Mouse (Mus musculus) hindbrain, embryonic 14.5 days (tissue): ENCODE results near the gene Hsf5. TPM values are rescaled to one million over a fixed set of nuclear protein-coding genes. Genes with fewer than 3 reads are reported as not detected.

Experiments
- ATAC-seq: fragments of 200-750 bp; cut with Nextera tagmentation; 2 replicates; pipeline ENCODE4 v1.8.0; 2017; ENCODE audit warnings: moderate number of reproducible peaks, mild to moderate bottlenecking, moderate TSS enrichment, moderate library complexity; ENCODE audit not compliant: low FRiP score
- DNase-seq: peaks from one replicate; pipeline ENCODE4 v3.0.0-alpha.2; 2015; ENCODE audit warnings: low spot score
- H3K27ac ChIP-seq: fragments of 300-500 bp; sonication (generic); 2 replicates; pipeline ENCODE4 v1.5.1; 2014; ENCODE audit warnings: mild to moderate bottlenecking, moderate library complexity
- H3K27me3 ChIP-seq: fragments of 300-500 bp; sonication (generic); 2 replicates; pipeline ENCODE4 v1.6.1; 2014; ENCODE audit warnings: mild to moderate bottlenecking, low read length, mixed read lengths; ENCODE audit not compliant: control insufficient read depth, insufficient read depth
- H3K36me3 ChIP-seq: fragments of 300-500 bp; sonication (generic); replicated peaks from 2 replicates; pipeline ENCODE4 v1.6.1; 2014; ENCODE audit not compliant: control insufficient read depth, insufficient read depth
- H3K4me1 ChIP-seq: fragments of 300-500 bp; sonication (generic); replicated peaks from 2 replicates; pipeline ENCODE4 v1.6.1; 2014; ENCODE audit warnings: antibody characterized with exemption, low read length, mixed read lengths; ENCODE audit not compliant: control insufficient read depth, insufficient read depth
- H3K4me2 ChIP-seq: fragments of 300-500 bp; sonication (generic); replicated peaks from 2 replicates; pipeline ENCODE4 v1.6.1; 2014; ENCODE audit warnings: mild to moderate bottlenecking, moderate library complexity
- H3K4me3 ChIP-seq: fragments of 300-500 bp; sonication (generic); replicated peaks from 2 replicates; pipeline ENCODE4 v1.5.1; 2014; ENCODE audit warnings: mild to moderate bottlenecking, low read length
- H3K9ac ChIP-seq: fragments of 300-500 bp; sonication (generic); 2 replicates; pipeline ENCODE4 v1.6.1; 2014
- H3K9me3 ChIP-seq: fragments of 300-500 bp; sonication (generic); 2 replicates; pipeline ENCODE4 v1.6.1; 2016; ENCODE audit warnings: low read length; ENCODE audit not compliant: control insufficient read depth
- WGBS: fragments of 180-500 bp; shearing (Covaris S2); extraction: QIAGEN DNeasy Blood & Tissue Kit; methylation state at CpG from one replicate; pipeline ENCODE4 v1.1.7; 2014; 5-methylcytosine and 5-hydroxymethylcytosine counted together
- polyA plus RNA-seq: library from polyadenylated mRNA; unstranded; fragments of >200 nt; fragmentation: Nextera tagmentation; extraction: Ambion mirVana; gene quantifications from 2 replicates; pipeline ENCODE4 v1.2.1, GENCODE M21; 2014

Gene Hsf5
- polyA plus RNA-seq, 1 experiment from 2014 or later = 0.31 TPM

DNA sequence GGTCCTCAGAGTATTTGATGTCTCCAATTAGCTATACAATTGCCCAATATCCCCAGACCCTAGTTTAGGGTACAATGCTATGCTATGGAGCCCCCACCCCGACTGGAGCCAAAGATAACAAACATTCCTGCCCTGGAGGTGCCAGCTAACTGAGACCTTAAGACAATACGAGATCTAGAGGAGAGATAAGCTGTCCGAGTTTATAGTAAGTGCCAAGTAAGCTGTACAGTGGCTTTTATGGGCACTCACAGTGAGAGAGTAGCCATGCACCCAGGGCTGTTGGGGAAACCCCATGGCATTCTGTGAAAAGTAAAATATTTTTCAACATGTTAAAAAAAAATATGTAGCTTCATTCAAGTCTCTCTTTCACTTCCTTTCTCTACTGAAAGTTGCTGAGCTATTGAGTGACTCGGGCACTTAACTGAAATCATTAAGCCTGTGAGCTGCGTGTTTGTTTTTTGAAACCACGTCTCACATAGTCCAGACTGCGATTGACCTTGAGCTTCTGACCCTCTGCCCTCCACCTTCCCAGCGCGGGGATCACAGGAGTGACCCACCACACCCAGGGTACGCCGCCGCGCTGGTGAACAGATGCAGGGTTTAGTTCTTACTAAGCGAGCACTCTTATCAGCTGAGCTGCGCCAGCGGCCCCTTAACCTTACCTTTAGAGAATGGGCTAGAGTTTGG lies 73.2 kb downstream of the Hsf5 start:
- 81% methylated on average over 16 of the region's 16 CpGs for WGBS
- Histone ChIP-seq H3K27me3 (no peaks in the 10 kb centered on the region), H3K9ac (no peak overlapping the region), H3K4me3 (no peak overlapping the region), H3K36me3 (no peaks in the 10 kb centered on the region), H3K4me1 (peaks cover 5% of the 10 kb centered on the region; the same call in 1 of the 2 replicates), H3K27ac (no peak overlapping the region; the same call in 1 of the 2 replicates), H3K4me2 (no peak overlapping the region), H3K9me3 (no peaks in the 10 kb centered on the region)
- ATAC-seq (no peak), DNase-seq (no peak)

- ATAC-seq = no peak
- Histone ChIP-seq H3K9ac (no peak overlapping the region), H3K9me3 (no peaks in the 10 kb centered on the region), H3K27ac (no peak overlapping the region), H3K4me3 (no peak overlapping the region), H3K36me3 (no peaks in the 10 kb centered on the region), H3K4me2 (no peak overlapping the region), H3K27me3 (no peaks in the 10 kb centered on the region), H3K4me1 (no peaks in the 10 kb centered on the region)
- DNase-seq = no peak
- 86% methylated on average over 14 of the region's 14 CpGs for WGBS
These were observed 80.2 kb downstream of the Hsf5 start for GRCm38 (mm10) chr11:87697131-87697682.

DNA sequence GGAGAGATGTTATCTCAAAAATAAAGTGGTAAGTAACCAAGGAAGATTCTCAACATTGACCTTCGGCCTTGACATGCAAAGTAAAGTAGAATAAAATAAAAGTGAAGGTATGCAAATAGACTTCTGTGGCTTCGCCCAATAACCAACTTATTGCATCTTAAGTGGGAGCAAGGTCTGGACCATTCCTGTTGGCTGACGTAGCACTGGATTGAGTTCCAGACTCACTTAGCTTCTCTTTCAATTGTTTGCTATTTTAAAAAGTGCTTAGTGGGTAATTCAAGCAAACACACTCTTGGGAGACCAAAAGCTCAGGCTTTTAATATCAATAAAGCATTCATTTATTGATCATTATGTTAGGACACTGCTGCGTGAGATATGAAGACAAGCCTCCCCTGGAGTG lies 81.2 kb downstream of the Hsf5 start:
- H3K4me3 ChIP-seq = no peak overlapping the region
- H3K9ac ChIP-seq = no peak overlapping the region
- H3K4me1 ChIP-seq = no peaks in the 10 kb centered on the region
- no peaks in the 10 kb centered on the region for H3K36me3 ChIP-seq
- no peak overlapping the region for H3K27ac ChIP-seq
- DNase-seq (no peak), ATAC-seq (no peak)
- H3K4me2 ChIP-seq = no peak overlapping the region
- no peaks in the 10 kb centered on the region for H3K9me3 ChIP-seq
- H3K27me3 ChIP-seq = no peaks in the 10 kb centered on the region
- 90% methylated on average over 4 of the region's 4 CpGs for WGBS

GRCm38 (mm10) chr11:87701108-87701507 lies 84.1 kb downstream of the Hsf5 start:
- Histone ChIP-seq H3K4me3 (no peak overlapping the region), H3K4me1 (no peaks in the 10 kb centered on the region), H3K9me3 (no peaks in the 10 kb centered on the region), H3K36me3 (no peaks in the 10 kb centered on the region), H3K4me2 (no peak overlapping the region), H3K9ac (no peak overlapping the region), H3K27ac (no peak overlapping the region), H3K27me3 (no peaks in the 10 kb centered on the region)
- WGBS = 88% methylated on average over 6 of the region's 6 CpGs
- ATAC-seq = no peak
- no peak for DNase-seq

- H3K36me3 ChIP-seq = no peaks in the 10 kb centered on the region
- no peaks in the 10 kb centered on the region for H3K27me3 ChIP-seq
- H3K9me3 ChIP-seq = no peaks in the 10 kb centered on the region
- no peaks in the 10 kb centered on the region for H3K4me1 ChIP-seq
- DNase-seq = no peak
- WGBS = 89% methylated on average over 14 of the region's 14 CpGs
- no peak overlapping the region for H3K9ac ChIP-seq
- no peak overlapping the region for H3K27ac ChIP-seq
- ATAC-seq = no peak
- H3K4me3 ChIP-seq = no peak overlapping the region
- no peak overlapping the region for H3K4me2 ChIP-seq
These were observed 85.1 kb downstream of the Hsf5 start for GRCm38 (mm10) chr11:87701877-87702620.

- no peak for ATAC-seq
These were observed 86.7 kb downstream of the Hsf5 start for GRCm38 (mm10) chr11:87703654-87704053.

GRCm38 (mm10) chr11:87704289-87704688 lies 87.3 kb downstream of the Hsf5 start:
- no peak overlapping the region for H3K9ac ChIP-seq
- ATAC-seq (no peak), DNase-seq (no peak)
- H3K36me3 ChIP-seq = no peaks in the 10 kb centered on the region
- H3K27ac ChIP-seq = no peak overlapping the region
- H3K4me3 ChIP-seq = no peak overlapping the region
- peaks cover 6% of the 10 kb centered on the region; the same call in 1 of the 2 replicates for H3K27me3 ChIP-seq
- H3K9me3 ChIP-seq = no peaks in the 10 kb centered on the region
- 77% methylated on average over 9 of the region's 9 CpGs for WGBS
- H3K4me2 ChIP-seq = no peak overlapping the region
- no peaks in the 10 kb centered on the region for H3K4me1 ChIP-seq

More at GRCm38 (mm10) chr11:87703654-87704053, 86.7 kb downstream of the Hsf5 start:
- Histone ChIP-seq H3K4me3 (no peak overlapping the region), H3K9ac (no peak overlapping the region), H3K27ac (no peak overlapping the region), H3K9me3 (no peaks in the 10 kb centered on the region), H3K4me1 (no peaks in the 10 kb centered on the region), H3K36me3 (no peaks in the 10 kb centered on the region), H3K4me2 (no peak overlapping the region), H3K27me3 (no peaks in the 10 kb centered on the region; the same call in 1 of the 2 replicates)
- no peak for DNase-seq
- 80% methylated on average over 5 of the region's 5 CpGs for WGBS

DNA sequence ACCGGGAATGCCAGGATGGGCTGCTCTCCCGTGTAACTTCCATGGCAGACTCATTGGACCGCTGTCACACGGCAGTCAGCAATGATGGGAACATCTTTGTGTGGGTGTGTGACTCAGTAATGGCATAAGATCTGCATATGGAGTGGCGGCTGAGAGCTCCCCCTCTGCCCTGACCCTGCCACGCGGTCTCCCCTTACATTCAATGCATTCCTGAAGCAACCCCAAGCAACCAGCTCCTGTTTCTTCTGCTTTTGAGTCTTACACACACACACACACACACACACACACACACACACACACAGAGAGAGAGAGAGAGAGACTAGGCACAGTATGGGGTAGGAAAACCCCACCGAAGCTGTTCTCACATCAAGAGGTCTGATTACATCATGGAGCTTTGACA lies 90.6 kb downstream of the Hsf5 start:
- Histone ChIP-seq H3K4me3 (no peak overlapping the region), H3K9ac (no peak overlapping the region), H3K36me3 (no peaks in the 10 kb centered on the region), H3K27ac (no peak overlapping the region), H3K4me2 (no peak overlapping the region), H3K4me1 (0 out of 2 replicates have a peak, but pooled peaks cover 8% of the 10 kb centered on the region), H3K9me3 (no peaks in the 10 kb centered on the region), H3K27me3 (peaks cover 8% of the 10 kb centered on the region; the same call in 1 of the 2 replicates)
- ATAC-seq (no peak), DNase-seq (no peak)
- 14% methylated on average over 8 of the region's 8 CpGs for WGBS

DNA sequence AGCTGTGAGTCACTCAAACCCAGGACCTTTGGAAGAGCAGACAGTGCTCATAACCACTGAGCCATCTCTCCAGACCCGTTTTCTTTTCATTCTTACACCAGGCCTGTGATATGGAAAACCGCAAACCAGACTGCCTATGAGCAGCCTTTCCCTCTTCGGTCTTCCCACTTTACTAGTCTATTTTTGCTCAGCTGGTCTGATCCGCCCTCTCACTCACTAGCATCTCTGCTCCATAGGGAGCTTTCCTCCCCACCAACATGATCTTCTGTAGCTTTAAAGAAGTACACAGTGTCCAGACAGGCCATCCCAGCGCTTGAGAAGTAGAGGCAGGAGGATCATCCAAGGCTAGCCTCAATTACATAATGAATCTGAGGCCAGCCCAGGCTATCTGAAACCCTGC lies 92.0 kb downstream of the Hsf5 start:
- ATAC-seq (no peak), DNase-seq (no peak)
- Histone ChIP-seq H3K9ac (no peak overlapping the region), H3K4me2 (no peak overlapping the region), H3K9me3 (no peaks in the 10 kb centered on the region), H3K27me3 (peaks cover 8% of the 10 kb centered on the region; the same call in 1 of the 2 replicates), H3K4me1 (0 out of 2 replicates have a peak, but pooled peaks cover 8% of the 10 kb centered on the region), H3K36me3 (no peaks in the 10 kb centered on the region), H3K4me3 (no peak overlapping the region), H3K27ac (no peak overlapping the region)
- 84% methylated on average over 5 of the region's 5 CpGs for WGBS
